Mouse (Mus musculus): ENCODE results near the gene Tmem108. TPM values are rescaled to one million over a fixed set of nuclear protein-coding genes. Genes with fewer than 3 reads are reported as not detected.

Gene Tmem108
- polyA plus RNA-seq, 1 experiment from 2014 or later, result 25.9 TPM

- H3K9me3 ChIP-seq (replicated peaks), result no peaks in the 10 kb centered on the region
- no peak overlapping the region for H3K4me2 ChIP-seq
- 79% methylated on average over 4 of the region's 4 CpGs for WGBS
- H3K4me3 ChIP-seq (replicated peaks), result no peak overlapping the region
- H3K9ac ChIP-seq (replicated peaks), result no peak overlapping the region
- H3K4me1 ChIP-seq, result peaks cover 24% of the 10 kb centered on the region
- no peak overlapping the region for H3K27ac ChIP-seq (replicated peaks)
- H3K36me3 ChIP-seq, result no peaks in the 10 kb centered on the region
- no peaks in the 10 kb centered on the region; the same call in 1 of the 2 replicates for H3K27me3 ChIP-seq (replicated peaks)
- no peak for ATAC-seq (ENCODE audit: low FRiP score)
Observed at GRCm38 (mm10) chr9:103626156-103626555, 135.5 kb downstream of the Tmem108 start.

- ATAC-seq (ENCODE audit: low FRiP score), result peak; percentile 73; the same call in 1 of the 2 replicates
- Histone ChIP-seq H3K27me3 (replicated peaks) (no peaks in the 10 kb centered on the region; the same call in 1 of the 2 replicates), H3K4me1 (peaks cover 22% of the 10 kb centered on the region), H3K9ac (replicated peaks) (no peak overlapping the region), H3K4me2 (no peak overlapping the region), H3K36me3 (no peaks in the 10 kb centered on the region), H3K4me3 (replicated peaks) (no peak overlapping the region), H3K27ac (replicated peaks) (no peak overlapping the region), H3K9me3 (replicated peaks) (no peaks in the 10 kb centered on the region)
- 55% methylated on average over 1 of the region's 1 CpGs for WGBS
Observed at GRCm38 (mm10) chr9:103624649-103625048, 137.0 kb downstream of the Tmem108 start.

- 74% methylated on average over 19 of the region's 19 CpGs for WGBS
- no peak overlapping the region for H3K27ac ChIP-seq (replicated peaks)
- H3K4me2 ChIP-seq, result no peak overlapping the region
- H3K36me3 ChIP-seq, result no peaks in the 10 kb centered on the region
- no peak for ATAC-seq (ENCODE audit: low FRiP score)
- no peaks in the 10 kb centered on the region for H3K9me3 ChIP-seq (replicated peaks)
- H3K9ac ChIP-seq (replicated peaks), result no peak overlapping the region
- no peaks in the 10 kb centered on the region; the same call in 1 of the 2 replicates for H3K27me3 ChIP-seq (replicated peaks)
- no peak overlapping the region for H3K4me3 ChIP-seq (replicated peaks)
- peaks cover 13% of the 10 kb centered on the region for H3K4me1 ChIP-seq
Observed at GRCm38 (mm10) chr9:103623560-103624316, 137.9 kb downstream of the Tmem108 start.

- 91% methylated on average over 5 of the region's 5 CpGs for WGBS
- H3K4me3 ChIP-seq (replicated peaks), result no peak overlapping the region
- peaks cover 9% of the 10 kb centered on the region; the same call in 1 of the 2 replicates for H3K4me1 ChIP-seq
- H3K4me2 ChIP-seq, result no peak overlapping the region
- no peaks in the 10 kb centered on the region for H3K36me3 ChIP-seq
- no peak overlapping the region for H3K27ac ChIP-seq (replicated peaks)
- H3K9me3 ChIP-seq (replicated peaks), result no peaks in the 10 kb centered on the region
- no peaks in the 10 kb centered on the region; the same call in 1 of the 2 replicates for H3K27me3 ChIP-seq (replicated peaks)
- no peak overlapping the region for H3K9ac ChIP-seq (replicated peaks)
- no peak for ATAC-seq (ENCODE audit: low FRiP score)
Observed at GRCm38 (mm10) chr9:103622988-103623387, 138.6 kb downstream of the Tmem108 start.

GRCm38 (mm10) chr9:103621870-103622269, 139.8 kb downstream of the Tmem108 start:
- H3K27me3 ChIP-seq (replicated peaks), result no peaks in the 10 kb centered on the region; the same call in 1 of the 2 replicates
- no peaks in the 10 kb centered on the region for H3K9me3 ChIP-seq (replicated peaks)
- H3K4me1 ChIP-seq, result peaks cover 8% of the 10 kb centered on the region; the same call in 1 of the 2 replicates
- H3K9ac ChIP-seq (replicated peaks), result no peak overlapping the region
- no peak overlapping the region for H3K27ac ChIP-seq (replicated peaks)
- no peak overlapping the region for H3K4me3 ChIP-seq (replicated peaks)
- WGBS, result 94% methylated on average over 2 of the region's 2 CpGs
- ATAC-seq (ENCODE audit: low FRiP score), result no peak
- H3K36me3 ChIP-seq, result no peaks in the 10 kb centered on the region
- no peak overlapping the region for H3K4me2 ChIP-seq

- no peaks in the 10 kb centered on the region; the same call in 1 of the 2 replicates for H3K27me3 ChIP-seq (replicated peaks)
- H3K4me3 ChIP-seq (replicated peaks), result no peak overlapping the region
- H3K4me2 ChIP-seq, result no peak overlapping the region
- no peaks in the 10 kb centered on the region for H3K36me3 ChIP-seq
- no peak overlapping the region for H3K9ac ChIP-seq (replicated peaks)
- no peak for ATAC-seq (ENCODE audit: low FRiP score)
- H3K9me3 ChIP-seq (replicated peaks), result peaks cover 4% of the 10 kb centered on the region; the same call in 1 of the 2 replicates
- no peak overlapping the region for H3K27ac ChIP-seq (replicated peaks)
- 91% methylated on average over 8 of the region's 8 CpGs for WGBS
- peaks cover 5% of the 10 kb centered on the region; the same call in 1 of the 2 replicates for H3K4me1 ChIP-seq
Observed at GRCm38 (mm10) chr9:103620517-103621212, 141.0 kb downstream of the Tmem108 start.

GRCm38 (mm10) chr9:103614260-103614659, 147.4 kb downstream of the Tmem108 start:
- Histone ChIP-seq H3K4me2 (no peak overlapping the region), H3K9me3 (replicated peaks) (peaks cover 4% of the 10 kb centered on the region; the same call in 1 of the 2 replicates), H3K4me1 (peaks cover 4% of the 10 kb centered on the region; the same call in 1 of the 2 replicates), H3K27me3 (replicated peaks) (no peaks in the 10 kb centered on the region), H3K36me3 (no peaks in the 10 kb centered on the region), H3K27ac (replicated peaks) (no peak overlapping the region), H3K9ac (replicated peaks) (no peak overlapping the region), H3K4me3 (replicated peaks) (no peak overlapping the region)
- WGBS, result 91% methylated on average over 4 of the region's 4 CpGs
- ATAC-seq (ENCODE audit: low FRiP score), result no peak

- Histone ChIP-seq H3K4me3 (replicated peaks) (no peak overlapping the region), H3K27ac (replicated peaks) (no peak overlapping the region), H3K4me2 (no peak overlapping the region), H3K9me3 (replicated peaks) (no peaks in the 10 kb centered on the region), H3K36me3 (no peaks in the 10 kb centered on the region), H3K4me1 (peaks cover 4% of the 10 kb centered on the region; the same call in 1 of the 2 replicates), H3K9ac (replicated peaks) (no peak overlapping the region), H3K27me3 (replicated peaks) (no peaks in the 10 kb centered on the region)
- 79% methylated on average over 13 of the region's 13 CpGs for WGBS
- no peak for ATAC-seq (ENCODE audit: low FRiP score)
Observed at GRCm38 (mm10) chr9:103608161-103609058, 153.2 kb downstream of the Tmem108 start.

- Histone ChIP-seq H3K27ac (replicated peaks) (no peak overlapping the region), H3K9me3 (replicated peaks) (no peaks in the 10 kb centered on the region), H3K4me2 (no peak overlapping the region), H3K9ac (replicated peaks) (no peak overlapping the region), H3K36me3 (no peaks in the 10 kb centered on the region), H3K4me1 (no peaks in the 10 kb centered on the region), H3K4me3 (replicated peaks) (no peak overlapping the region), H3K27me3 (replicated peaks) (no peaks in the 10 kb centered on the region)
- 73% methylated on average over 1 of the region's 1 CpGs for WGBS
- ATAC-seq (ENCODE audit: low FRiP score), result no peak
Observed at GRCm38 (mm10) chr9:103606056-103606455, 155.6 kb downstream of the Tmem108 start.

GRCm38 (mm10) chr9:103603792-103604191, 157.8 kb downstream of the Tmem108 start:
- Histone ChIP-seq H3K36me3 (no peaks in the 10 kb centered on the region), H3K27ac (replicated peaks) (no peak overlapping the region), H3K4me1 (no peaks in the 10 kb centered on the region), H3K4me2 (no peak overlapping the region), H3K4me3 (replicated peaks) (no peak overlapping the region), H3K9me3 (replicated peaks) (no peaks in the 10 kb centered on the region), H3K9ac (replicated peaks) (no peak overlapping the region), H3K27me3 (replicated peaks) (no peaks in the 10 kb centered on the region)
- 71% methylated on average over 6 of the region's 6 CpGs for WGBS
- ATAC-seq (ENCODE audit: low FRiP score), result no peak

- H3K9me3 ChIP-seq (replicated peaks), result no peaks in the 10 kb centered on the region
- H3K4me2 ChIP-seq, result no peak overlapping the region
- H3K36me3 ChIP-seq, result no peaks in the 10 kb centered on the region
- no peak overlapping the region for H3K9ac ChIP-seq (replicated peaks)
- H3K27me3 ChIP-seq (replicated peaks), result no peaks in the 10 kb centered on the region
- no peak overlapping the region for H3K4me3 ChIP-seq (replicated peaks)
- 91% methylated on average over 4 of the region's 4 CpGs for WGBS
- H3K27ac ChIP-seq (replicated peaks), result no peak overlapping the region
- no peaks in the 10 kb centered on the region for H3K4me1 ChIP-seq
- no peak for ATAC-seq (ENCODE audit: low FRiP score)
Observed at GRCm38 (mm10) chr9:103601878-103602277, 159.8 kb downstream of the Tmem108 start.
